Mouse (Mus musculus): Measurements from ENCODE around the gene Adsl.

DNA sequence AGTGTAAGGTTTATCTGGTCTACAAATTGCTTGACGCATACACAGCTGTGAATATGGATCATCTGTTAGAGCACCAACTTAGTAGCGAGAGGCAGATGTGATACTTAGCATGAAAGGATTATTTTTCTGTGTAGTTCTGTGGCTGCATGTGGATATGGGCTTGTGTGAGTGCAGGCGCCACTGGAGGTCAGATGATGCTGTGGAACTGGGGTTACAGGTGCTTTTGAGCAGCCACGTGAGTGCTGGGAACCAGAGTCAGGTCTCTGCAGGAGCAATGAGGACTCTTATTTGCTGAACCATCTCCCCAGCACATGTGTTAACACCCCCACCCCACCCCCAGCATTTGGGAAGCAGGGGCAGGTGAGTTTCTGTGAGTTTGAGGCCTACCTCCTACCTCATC is 1.1 kb downstream of the Adsl start:
- no peak for TF ChIP-seq POLR2A (IDR thresholded peaks at IDR 0.05; ENCODE audit: control insufficient read depth, low read depth, low read length)
- TF ChIP-seq CTCF (IDR thresholded peaks at IDR 0.05; ENCODE audit: control insufficient read depth, insufficient read depth, insufficient replicate concordance, low read depth, low read length) = no peak
